Mouse (Mus musculus) hindbrain, embryonic 14.5 days (tissue): Measurements from ENCODE around the gene Gdap1l1. TPM values are rescaled to one million over a fixed set of nuclear protein-coding genes. Genes with fewer than 3 reads are reported as not detected.
"Not testable (repeated sequence)": the region's sequence is repeated elsewhere in the genome, so short reads cannot be mapped to it uniquely, and the experiment has no call there.

Experiments used
- ATAC-seq: fragments of 200-750 bp; cut with Nextera tagmentation; 2 replicates; pipeline ENCODE4 v1.8.0; 2017; ENCODE audit warnings: moderate number of reproducible peaks, mild to moderate bottlenecking, moderate TSS enrichment, moderate library complexity; ENCODE audit not compliant: low FRiP score
- DNase-seq: peaks from one replicate; pipeline ENCODE4 v3.0.0-alpha.2; 2015; ENCODE audit warnings: low spot score
- H3K27ac ChIP-seq: fragments of 300-500 bp; sonication (generic); 2 replicates; pipeline ENCODE4 v1.5.1; 2014; ENCODE audit warnings: mild to moderate bottlenecking, moderate library complexity
- H3K27me3 ChIP-seq: fragments of 300-500 bp; sonication (generic); 2 replicates; pipeline ENCODE4 v1.6.1; 2014; ENCODE audit warnings: mild to moderate bottlenecking, low read length, mixed read lengths; ENCODE audit not compliant: control insufficient read depth, insufficient read depth
- H3K36me3 ChIP-seq: fragments of 300-500 bp; sonication (generic); replicated peaks from 2 replicates; pipeline ENCODE4 v1.6.1; 2014; ENCODE audit not compliant: control insufficient read depth, insufficient read depth
- H3K4me1 ChIP-seq: fragments of 300-500 bp; sonication (generic); replicated peaks from 2 replicates; pipeline ENCODE4 v1.6.1; 2014; ENCODE audit warnings: antibody characterized with exemption, low read length, mixed read lengths; ENCODE audit not compliant: control insufficient read depth, insufficient read depth
- H3K4me2 ChIP-seq: fragments of 300-500 bp; sonication (generic); replicated peaks from 2 replicates; pipeline ENCODE4 v1.6.1; 2014; ENCODE audit warnings: mild to moderate bottlenecking, moderate library complexity
- H3K4me3 ChIP-seq: fragments of 300-500 bp; sonication (generic); replicated peaks from 2 replicates; pipeline ENCODE4 v1.5.1; 2014; ENCODE audit warnings: mild to moderate bottlenecking, low read length
- H3K9ac ChIP-seq: fragments of 300-500 bp; sonication (generic); 2 replicates; pipeline ENCODE4 v1.6.1; 2014
- H3K9me3 ChIP-seq: fragments of 300-500 bp; sonication (generic); 2 replicates; pipeline ENCODE4 v1.6.1; 2016; ENCODE audit warnings: low read length; ENCODE audit not compliant: control insufficient read depth
- WGBS: fragments of 180-500 bp; shearing (Covaris S2); extraction: QIAGEN DNeasy Blood & Tissue Kit; methylation state at CpG from one replicate; pipeline ENCODE4 v1.1.7; 2014; 5-methylcytosine and 5-hydroxymethylcytosine counted together
- polyA plus RNA-seq: library from polyadenylated mRNA; unstranded; fragments of >200 nt; fragmentation: Nextera tagmentation; extraction: Ambion mirVana; gene quantifications from 2 replicates; pipeline ENCODE4 v1.2.1, GENCODE M21; 2014

Gdap1l1 gene
- polyA plus RNA-seq, 1 experiment from 2014 or later, result 121 TPM

- WGBS, result 89% methylated on average over 8 of the region's 8 CpGs
- H3K4me2 ChIP-seq, result no peak overlapping the region
- H3K4me3 ChIP-seq, result no peak overlapping the region
- no peak overlapping the region for H3K9ac ChIP-seq
- H3K27ac ChIP-seq, result no peak overlapping the region
- H3K36me3 ChIP-seq, result peaks cover 35% of the 10 kb centered on the region
- H3K27me3 ChIP-seq, result no peaks in the 10 kb centered on the region
- ATAC-seq, result no peak
- no peak for DNase-seq
- H3K9me3 ChIP-seq, result no peaks in the 10 kb centered on the region
- H3K4me1 ChIP-seq, result no peaks in the 10 kb centered on the region
These were observed 34.0 kb upstream of the Gdap1l1 start for GRCm38 (mm10) chr2:163404037-163404815.

- no peaks in the 10 kb centered on the region for H3K27me3 ChIP-seq
- DNase-seq, result no peak
- no peak overlapping the region for H3K4me2 ChIP-seq
- H3K9me3 ChIP-seq, result no peaks in the 10 kb centered on the region
- H3K4me3 ChIP-seq, result no peak overlapping the region
- H3K36me3 ChIP-seq, result peaks cover 81% of the 10 kb centered on the region
- WGBS, result 97% methylated on average over 3 of the region's 3 CpGs
- H3K9ac ChIP-seq, result no peak overlapping the region
- no peak overlapping the region for H3K27ac ChIP-seq
- no peaks in the 10 kb centered on the region for H3K4me1 ChIP-seq
- ATAC-seq, result no peak
These were observed 28.1 kb upstream of the Gdap1l1 start for GRCm38 (mm10) chr2:163410211-163410610.

- not testable (repeated sequence) for ATAC-seq, H3K27me3 ChIP-seq, H3K27ac ChIP-seq, H3K4me3 ChIP-seq, H3K4me1 ChIP-seq, H3K9ac ChIP-seq, H3K4me2 ChIP-seq, DNase-seq, H3K9me3 ChIP-seq
- peaks cover 76% of the 10 kb centered on the region for H3K36me3 ChIP-seq
- over 99% methylated on average over 3 of the region's 3 CpGs for WGBS
These were observed 26.9 kb upstream of the Gdap1l1 start for GRCm38 (mm10) chr2:163411344-163411743.

- DNase-seq (no peak), ATAC-seq (no peak)
- Histone ChIP-seq H3K27ac (no peak overlapping the region), H3K4me2 (no peak overlapping the region), H3K4me3 (no peak overlapping the region), H3K9ac (no peak overlapping the region), H3K4me1 (no peaks in the 10 kb centered on the region), H3K27me3 (no peaks in the 10 kb centered on the region), H3K36me3 (peaks cover 75% of the 10 kb centered on the region), H3K9me3 (no peaks in the 10 kb centered on the region)
- WGBS, result 97% methylated on average over 4 of the region's 4 CpGs
These were observed 26.4 kb upstream of the Gdap1l1 start for GRCm38 (mm10) chr2:163411840-163412239.

GRCm38 (mm10) chr2:163412419-163412818 is 25.9 kb upstream of the Gdap1l1 start:
- no peak overlapping the region for H3K27ac ChIP-seq
- DNase-seq, result no peak
- H3K27me3 ChIP-seq, result no peaks in the 10 kb centered on the region
- no peak overlapping the region for H3K4me2 ChIP-seq
- no peak for ATAC-seq
- no peak overlapping the region for H3K9ac ChIP-seq
- no peak overlapping the region for H3K4me3 ChIP-seq
- H3K4me1 ChIP-seq, result 0 out of 2 replicates have a peak, but pooled peaks cover under 1% of the 10 kb centered on the region
- H3K9me3 ChIP-seq, result no peaks in the 10 kb centered on the region
- WGBS, result 96% methylated on average over 4 of the region's 4 CpGs
- H3K36me3 ChIP-seq, result peaks cover 69% of the 10 kb centered on the region

GRCm38 (mm10) chr2:163412846-163413590 is 25.3 kb upstream of the Gdap1l1 start:
- WGBS, result 94% methylated on average over 9 of the region's 9 CpGs
- Histone ChIP-seq H3K27ac (no peak overlapping the region), H3K4me2 (no peak overlapping the region), H3K4me1 (peaks cover 7% of the 10 kb centered on the region), H3K27me3 (no peaks in the 10 kb centered on the region), H3K36me3 (peaks cover 65% of the 10 kb centered on the region), H3K9ac (no peak overlapping the region), H3K9me3 (no peaks in the 10 kb centered on the region), H3K4me3 (no peak overlapping the region)
- DNase-seq, result no peak
- ATAC-seq, result no peak

GRCm38 (mm10) chr2:163417026-163417425 is 21.2 kb upstream of the Gdap1l1 start:
- peaks cover 27% of the 10 kb centered on the region for H3K36me3 ChIP-seq
- no peak overlapping the region for H3K9ac ChIP-seq
- peaks cover 25% of the 10 kb centered on the region for H3K4me1 ChIP-seq
- H3K27me3 ChIP-seq, result no peaks in the 10 kb centered on the region
- H3K4me2 ChIP-seq, result no peak overlapping the region
- 98% methylated on average over 6 of the region's 6 CpGs for WGBS
- H3K27ac ChIP-seq, result no peak overlapping the region
- H3K9me3 ChIP-seq, result no peaks in the 10 kb centered on the region
- DNase-seq (no peak), ATAC-seq (no peak)
- H3K4me3 ChIP-seq, result no peak overlapping the region

GRCm38 (mm10) chr2:163417830-163418229 is 20.4 kb upstream of the Gdap1l1 start:
- H3K4me1 ChIP-seq, result peaks cover 25% of the 10 kb centered on the region
- H3K27me3 ChIP-seq, result no peaks in the 10 kb centered on the region
- H3K36me3 ChIP-seq, result peaks cover 23% of the 10 kb centered on the region
- H3K4me3 ChIP-seq, result peak overlapping the region; percentile 97
- H3K9ac ChIP-seq, result no peak overlapping the region
- ATAC-seq (no peak), DNase-seq (no peak)
- H3K9me3 ChIP-seq, result no peaks in the 10 kb centered on the region
- H3K27ac ChIP-seq, result no peak overlapping the region
- peak overlapping the region; percentile 95 for H3K4me2 ChIP-seq

GRCm38 (mm10) chr2:163418841-163419345 is 19.4 kb upstream of the Gdap1l1 start:
- Histone ChIP-seq H3K27me3 (no peaks in the 10 kb centered on the region), H3K27ac (peak overlapping the region; percentile 73), H3K36me3 (peaks cover 18% of the 10 kb centered on the region), H3K4me2 (peak overlapping the region; percentile 95), H3K4me1 (peaks cover 25% of the 10 kb centered on the region), H3K4me3 (peak overlapping the region; percentile 97), H3K9me3 (no peaks in the 10 kb centered on the region), H3K9ac (peak overlapping the region; percentile 81)
- under 1% methylated on average over 34 of the region's 50 CpGs for WGBS
- DNase-seq (no peak), ATAC-seq (no peak; the same call in 1 of the 2 replicates)
